Mouse (Mus musculus) lung, adult 18-20 months (tissue): ENCODE data around the gene Camk2d.

Source experiments
- DNase-seq, 2 experiments: peaks; one replicate each; pipeline ENCODE4 v3.0.0; 2022; ENCODE audit warnings: mixed read lengths in 2 of 2

Gene Camk2d

GRCm38 (mm10) chr3:126824930-126825329 is 228.8 kb downstream of the Camk2d start:
- DNase-seq = no peak

DNA sequence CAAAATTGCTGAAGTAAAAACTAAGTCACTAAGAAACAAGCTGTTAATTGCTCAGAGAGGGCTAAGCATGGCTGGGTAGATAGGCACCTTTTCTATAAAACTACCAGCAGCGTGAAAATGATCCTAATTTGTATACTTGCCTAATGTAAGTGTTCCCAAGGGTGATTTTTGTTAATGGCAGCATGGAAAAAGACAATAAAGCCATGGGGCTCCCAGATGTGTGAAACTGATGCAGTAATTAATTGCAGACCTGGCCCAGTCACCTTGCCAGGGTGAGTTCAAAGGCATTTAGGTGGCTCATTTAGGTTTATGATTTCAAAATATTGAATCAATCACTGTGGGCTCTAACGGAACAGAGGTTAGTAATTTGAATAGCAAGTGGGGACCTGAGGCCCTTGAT is 230.1 kb downstream of the Camk2d start:
- no peak for DNase-seq

- no peak for DNase-seq
Measured at GRCm38 (mm10) chr3:126827900-126828299, 231.8 kb downstream of the Camk2d start.

- DNase-seq = no peak
Measured at GRCm38 (mm10) chr3:126829817-126830216, 233.7 kb downstream of the Camk2d start.

DNA sequence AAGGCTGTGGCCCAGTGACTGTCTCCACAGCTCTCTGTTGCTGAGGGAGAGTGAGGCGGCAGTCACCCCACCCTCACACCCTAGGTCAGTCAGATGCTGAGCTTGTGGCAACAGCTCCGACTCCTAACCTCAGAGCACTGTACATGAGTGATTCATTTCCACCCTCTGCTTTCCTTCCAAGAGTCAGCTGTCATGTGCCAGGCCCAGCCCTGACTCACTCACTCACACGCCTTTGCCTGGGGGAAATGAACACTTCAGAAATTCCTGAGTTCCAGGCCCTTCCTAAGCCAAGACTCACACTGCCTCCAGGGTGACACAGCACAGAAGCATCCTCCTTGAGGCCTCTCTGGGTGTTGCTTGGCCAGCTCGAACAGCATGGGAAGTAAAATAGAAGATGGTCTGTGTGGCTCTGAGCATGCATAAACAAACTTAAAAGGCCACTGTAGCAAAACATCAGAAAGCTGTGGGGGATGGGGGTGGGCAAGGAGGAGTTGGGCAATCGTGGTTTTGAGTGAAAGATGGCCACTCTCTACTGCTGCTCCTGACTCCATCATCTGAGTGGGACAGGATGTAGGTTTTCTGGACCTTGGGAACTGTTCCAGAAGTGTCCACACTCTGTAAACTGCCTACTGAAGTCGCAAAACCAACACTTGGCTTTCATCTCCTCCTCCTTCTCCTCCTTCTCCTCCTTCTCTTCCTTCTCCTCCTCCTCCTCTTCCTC is 235.5 kb downstream of the Camk2d start:
- peak; percentile 82 to 84 for DNase-seq

- no peak for DNase-seq
Measured at GRCm38 (mm10) chr3:126834641-126835167, 238.6 kb downstream of the Camk2d start.

DNA sequence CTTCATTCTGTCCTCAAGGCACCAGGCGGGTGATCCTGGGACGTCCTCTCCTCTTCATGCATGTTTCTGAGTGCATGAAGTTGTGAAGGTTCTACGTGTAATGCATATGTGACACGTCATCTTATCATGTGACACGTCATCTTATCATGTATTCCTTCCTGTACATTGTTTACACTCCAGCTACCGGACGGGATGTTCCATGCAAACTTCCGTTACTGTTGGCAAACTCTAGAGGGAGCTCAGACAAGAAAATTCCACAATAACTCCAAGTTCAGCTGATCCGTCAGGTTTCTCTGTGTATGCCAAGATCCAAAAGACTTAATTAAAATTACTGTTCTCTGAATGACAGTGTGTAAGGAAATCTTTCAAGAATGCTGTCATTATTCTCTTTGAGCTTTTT is 246.7 kb downstream of the Camk2d start:
- peak in 1 of 2 experiments; percentile 5 for DNase-seq

- DNase-seq = peak in 1 of 2 experiments; percentile 36
Measured at GRCm38 (mm10) chr3:126844809-126845208, 248.7 kb downstream of the Camk2d start.

DNA sequence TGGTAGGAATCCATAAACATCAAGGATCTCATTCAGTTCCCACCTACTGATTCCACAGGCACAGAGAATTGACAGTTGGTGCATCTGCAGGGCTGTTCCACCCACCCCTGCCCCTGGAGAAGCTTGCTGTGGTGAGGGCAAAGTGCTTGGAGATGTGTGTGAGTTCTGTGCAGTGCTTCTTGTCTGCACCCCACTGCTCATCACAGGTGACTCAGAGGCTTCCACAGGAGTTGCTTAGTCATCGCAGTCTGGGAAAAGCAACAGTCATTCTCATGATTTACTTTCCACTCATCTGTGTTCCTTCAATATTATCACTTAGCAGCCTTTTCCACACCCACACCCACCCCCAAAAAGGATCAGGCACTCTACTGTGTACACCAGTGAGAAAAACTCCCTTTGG is 252.0 kb downstream of the Camk2d start:
- DNase-seq = no peak

- no peak for DNase-seq
Measured at GRCm38 (mm10) chr3:126860442-126860841, 264.3 kb downstream of the Camk2d start.

GRCm38 (mm10) chr3:126869561-126869960 is 273.5 kb downstream of the Camk2d start:
- peak in 1 of 2 experiments; percentile 35 for DNase-seq

- DNase-seq = no peak
Measured at GRCm38 (mm10) chr3:126870688-126871087, 274.6 kb downstream of the Camk2d start.

GRCm38 (mm10) chr3:126878233-126878632 is 282.1 kb downstream of the Camk2d start:
- DNase-seq = no peak

DNA sequence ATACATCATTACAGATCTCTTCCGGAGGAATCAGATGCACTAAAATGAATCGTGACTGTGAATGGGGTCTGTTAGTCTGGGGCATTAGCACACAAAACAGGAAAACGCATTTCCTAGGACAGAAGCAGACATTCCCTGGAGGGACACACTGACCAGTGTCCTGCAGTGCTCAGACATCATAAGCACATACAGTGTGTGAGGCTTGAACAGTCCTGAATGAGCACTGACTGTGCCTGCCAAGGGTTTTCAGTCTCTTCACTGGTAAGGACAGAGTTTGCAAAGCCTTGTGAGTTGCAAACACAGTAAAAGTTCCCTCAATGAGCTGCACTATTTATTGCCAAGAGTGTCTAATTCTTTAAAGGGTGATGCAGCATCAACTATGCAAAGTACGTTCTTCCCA is 290.0 kb downstream of the Camk2d start:
- no peak for DNase-seq

- DNase-seq = no peak
Measured at GRCm38 (mm10) chr3:126886644-126887043, 290.5 kb downstream of the Camk2d start.
